Mouse (Mus musculus) left cerebral cortex, adult 8-10 months (tissue): ENCODE results near the gene Caln1. TPM values are rescaled to one million over a fixed set of nuclear protein-coding genes. Genes with fewer than 3 reads are reported as not detected.

Experiments
- DNase-seq, 2 experiments: peaks; one replicate each; pipeline ENCODE4 v3.0.0; 2022; ENCODE audit warnings: low spot score in 2 of 2
- total RNA-seq, 4 experiments: library from RNA; stranded (reverse); gene quantifications; 2 replicates each; pipeline ENCODE4 v1.2.4; 2022

Gene Caln1
- total RNA-seq, 4 experiments from 2014 or later: 131 to 176 (median 150) TPM

GRCm38 (mm10) chr5:130891735-130892134 lies 522.5 kb downstream of the Caln1 start:
- DNase-seq: no peak

GRCm38 (mm10) chr5:130895991-130896390 lies 526.7 kb downstream of the Caln1 start:
- DNase-seq: no peak

Other genes with a start within 250 kb of the Caln1 start
- gene Kctd7, start 224.6 kb upstream of the Caln1 start, total RNA-seq: 10 to 100 TPM; 10.6 to 15.2 (median 13.0) TPM
- gene Rabgef1, start 197.7 kb upstream of the Caln1 start, total RNA-seq: 10 to 100 TPM; 50.7 to 60.7 (median 53.0) TPM
- gene Tmem248, start 152.4 kb upstream of the Caln1 start, total RNA-seq: 10 to 100 TPM; 45.9 to 56.3 (median 50.4) TPM
- 10 to 100 TPM; 77.8 to 89.1 (median 86.8) TPM for gene Sbds, start 113.9 kb upstream of the Caln1 start, total RNA-seq
- 10 to 100 TPM; 15.5 to 19.7 (median 16.5) TPM for gene Tyw1, start 113.8 kb upstream of the Caln1 start, total RNA-seq
- 1 to 10 TPM in 2 of 4 experiments, under 1 TPM in 2; 0.63 to 1.2 (median 1.0) TPM for gene A330070K13Rik, start 15.2 kb downstream of the Caln1 start, total RNA-seq